Mouse (Mus musculus) cortical plate, adult 2 months (tissue): ENCODE results near the gene Ap1s2.

Experiments
- CTCF ChIP-seq: fragments of 200-500 bp; IDR thresholded peaks from 2 replicates; pipeline ENCODE4 v1.5.1; 2011; ENCODE audit warnings: mild to moderate bottlenecking, control low read depth, low read length; ENCODE audit not compliant: insufficient read depth; ENCODE audit errors: extremely low read depth
- POLR2A ChIP-seq: fragments of 200-500 bp; IDR thresholded peaks from 2 replicates; pipeline ENCODE4 v1.6.1; 2011; ENCODE audit warnings: mild to moderate bottlenecking, low read length, control low read depth; ENCODE audit not compliant: insufficient read depth; ENCODE audit errors: extremely low read depth

- no peak for TF ChIP-seq CTCF
- TF ChIP-seq POLR2A: no peak
Measured at GRCm38 (mm10) chrX:163981500-163981899, 72.7 kb downstream of the Ap1s2 start.
